Mouse (Mus musculus): Measurements from ENCODE around the gene Fam173b. TPM values are rescaled to one million over a fixed set of nuclear protein-coding genes. Genes with fewer than 3 reads are reported as not detected.
"Not testable (repeated sequence)": the region's sequence is repeated elsewhere in the genome, so short reads cannot be mapped to it uniquely, and the experiment has no call there.

Fam173b gene
- polyA plus RNA-seq, 1 experiment from 2014 or later, result 6.3 TPM

DNA sequence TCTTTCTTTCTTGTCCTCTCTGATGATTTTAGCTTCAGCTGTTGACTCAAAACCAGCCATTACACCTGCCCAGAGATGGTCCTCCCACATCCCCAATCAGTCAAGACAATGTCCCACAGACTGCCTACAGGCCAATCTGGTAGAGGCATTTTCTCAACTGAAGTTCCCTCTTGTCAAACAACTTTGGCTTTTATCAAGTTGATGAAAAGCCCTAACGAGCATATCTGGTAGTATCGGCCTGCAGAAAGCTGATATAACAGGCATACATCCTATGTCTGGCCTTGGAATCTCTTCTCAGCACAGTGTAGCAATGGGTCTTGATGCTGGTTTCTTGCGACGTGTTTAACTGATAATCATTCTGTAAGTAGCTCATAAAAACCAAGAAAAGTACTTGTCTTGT lies 28.4 kb upstream of the Fam173b start:
- H3K79me2 ChIP-seq (ENCODE audit: inconsistent target), result no peaks in the 10 kb centered on the region
- no peak overlapping the region for H3K4me3 ChIP-seq (ENCODE audit: inconsistent target)
- H3K27ac ChIP-seq, result no peak overlapping the region
- WGBS (ENCODE audit: missing documents), result 94% methylated on average over 4 of the region's 4 CpGs
- no peaks in the 10 kb centered on the region for H3K36me3 ChIP-seq (ENCODE audit: inconsistent target)

DNA sequence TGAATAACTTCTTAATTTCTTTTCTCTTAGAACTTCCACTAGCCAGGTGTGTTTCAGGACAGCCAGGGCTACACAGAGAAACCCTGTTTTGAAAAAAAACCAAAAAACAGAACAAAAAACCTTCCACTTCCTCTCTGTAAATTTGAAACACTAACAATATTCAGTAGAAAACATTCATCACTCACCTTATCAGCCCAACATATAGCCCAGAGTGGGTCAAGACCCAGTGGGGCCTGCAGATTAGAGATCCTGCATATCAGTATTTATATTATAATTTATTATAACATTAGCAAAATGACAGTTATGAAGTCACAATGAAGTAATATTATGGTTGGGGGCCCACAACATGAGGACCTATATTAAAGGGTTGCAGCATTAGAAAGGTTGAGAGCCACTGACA lies 28.0 kb upstream of the Fam173b start:
- no peaks in the 10 kb centered on the region for H3K79me2 ChIP-seq (ENCODE audit: inconsistent target)
- no peaks in the 10 kb centered on the region for H3K36me3 ChIP-seq (ENCODE audit: inconsistent target)
- no peak overlapping the region for H3K27ac ChIP-seq
- H3K4me3 ChIP-seq (ENCODE audit: inconsistent target), result no peak overlapping the region

DNA sequence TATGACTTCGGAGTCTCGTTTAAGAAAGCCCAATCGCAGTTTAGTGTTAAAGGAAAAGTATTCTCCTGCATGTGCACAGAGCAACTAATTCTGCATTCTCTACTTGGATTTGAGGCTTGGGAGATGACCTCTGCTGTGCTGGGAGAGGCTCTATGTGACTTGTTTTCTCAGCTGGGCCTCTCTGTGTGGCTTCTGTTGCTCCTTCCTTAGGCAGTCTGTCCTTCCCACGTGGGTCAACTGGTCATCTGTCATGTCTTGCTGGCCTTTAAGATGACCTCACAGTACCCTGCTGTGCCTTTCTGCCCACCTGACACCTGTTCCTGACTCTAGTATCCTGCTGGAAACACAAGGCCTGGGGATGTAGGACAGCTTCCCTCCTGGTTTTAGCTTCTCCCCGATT lies 25.6 kb upstream of the Fam173b start:
- H3K79me2 ChIP-seq (ENCODE audit: inconsistent target), result no peaks in the 10 kb centered on the region
- H3K4me3 ChIP-seq (ENCODE audit: inconsistent target), result no peak overlapping the region
- no peak overlapping the region for H3K27ac ChIP-seq
- 88% methylated on average over 5 of the region's 5 CpGs for WGBS (ENCODE audit: missing documents)
- H3K36me3 ChIP-seq (ENCODE audit: inconsistent target), result no peaks in the 10 kb centered on the region

- 87% methylated on average over 2 of the region's 2 CpGs for WGBS (ENCODE audit: missing documents)
- H3K79me2 ChIP-seq (ENCODE audit: inconsistent target); H3K4me3 ChIP-seq (ENCODE audit: inconsistent target); H3K27ac ChIP-seq; H3K36me3 ChIP-seq (ENCODE audit: inconsistent target): not testable (repeated sequence)
Observed at GRCm38 (mm10) chr15:31581086-31581485, 20.6 kb upstream of the Fam173b start.

DNA sequence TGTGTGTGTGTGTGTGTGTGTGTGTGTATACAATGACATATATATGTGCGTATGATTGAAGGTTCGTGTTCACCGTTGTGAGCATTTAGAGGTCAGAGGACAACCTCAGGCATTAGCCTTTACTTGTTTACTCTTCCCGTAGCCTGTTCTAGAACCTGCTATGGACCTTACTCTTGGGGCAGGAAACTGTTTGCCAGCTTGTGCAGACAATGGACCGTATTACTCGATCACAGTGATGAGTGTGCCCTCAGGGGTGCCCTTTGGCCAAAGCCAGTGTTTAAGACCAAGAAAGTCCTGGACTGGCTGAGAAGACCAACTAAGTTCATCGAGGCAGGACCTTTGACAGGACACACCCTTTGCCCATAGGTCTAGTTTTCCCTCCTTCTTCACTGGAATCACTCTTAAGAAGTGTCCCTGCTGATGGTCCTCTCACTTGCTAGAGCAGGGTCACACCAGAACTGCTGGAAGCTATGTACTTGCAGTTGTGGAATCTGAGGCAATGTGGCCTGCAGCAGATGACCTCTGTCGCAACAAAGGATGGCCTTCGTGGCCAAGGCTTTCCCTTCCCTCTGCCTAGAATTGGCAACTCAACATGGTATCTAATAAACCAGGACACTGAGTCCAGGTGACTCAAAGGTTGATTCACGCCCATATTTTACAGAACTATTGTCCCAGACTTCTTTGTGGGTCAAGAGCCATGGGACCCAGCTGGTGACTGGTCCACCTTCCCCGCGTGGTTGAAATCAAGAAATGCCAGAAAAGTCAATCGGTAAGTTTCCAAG lies 18.2 kb upstream of the Fam173b start:
- Histone ChIP-seq H3K36me3 (ENCODE audit: inconsistent target) (no peaks in the 10 kb centered on the region), H3K4me3 (ENCODE audit: inconsistent target) (no peak overlapping the region), H3K27ac (no peak overlapping the region), H3K79me2 (ENCODE audit: inconsistent target) (no peaks in the 10 kb centered on the region)
- 87% methylated on average over 12 of the region's 13 CpGs for WGBS (ENCODE audit: missing documents)

DNA sequence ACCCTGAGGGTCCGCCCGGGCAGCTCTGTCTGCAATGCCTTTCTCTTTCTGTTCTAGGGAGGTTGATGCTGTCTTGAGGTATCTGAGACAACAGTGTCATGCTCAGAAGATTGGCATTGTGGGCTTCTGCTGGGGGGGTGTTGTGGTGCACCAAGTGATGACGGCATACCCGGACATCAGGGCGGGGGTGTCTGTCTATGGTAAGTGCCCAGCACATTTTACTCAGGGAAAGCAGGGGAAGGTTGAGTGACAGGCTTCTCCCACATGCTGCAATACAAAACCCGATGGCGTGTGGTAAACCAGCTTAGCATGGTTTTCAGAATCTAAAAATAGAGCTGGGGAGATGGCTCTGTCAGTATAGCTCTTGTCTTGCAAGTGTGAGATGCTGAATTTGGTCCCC lies 16.4 kb upstream of the Fam173b start:
- Histone ChIP-seq H3K36me3 (ENCODE audit: inconsistent target) (peaks cover under 1% of the 10 kb centered on the region; the same call in 1 of the 2 replicates), H3K4me3 (ENCODE audit: inconsistent target) (no peak overlapping the region), H3K79me2 (ENCODE audit: inconsistent target) (no peaks in the 10 kb centered on the region), H3K27ac (no peak overlapping the region)
- WGBS (ENCODE audit: missing documents), result 37% methylated on average over 7 of the region's 7 CpGs

DNA sequence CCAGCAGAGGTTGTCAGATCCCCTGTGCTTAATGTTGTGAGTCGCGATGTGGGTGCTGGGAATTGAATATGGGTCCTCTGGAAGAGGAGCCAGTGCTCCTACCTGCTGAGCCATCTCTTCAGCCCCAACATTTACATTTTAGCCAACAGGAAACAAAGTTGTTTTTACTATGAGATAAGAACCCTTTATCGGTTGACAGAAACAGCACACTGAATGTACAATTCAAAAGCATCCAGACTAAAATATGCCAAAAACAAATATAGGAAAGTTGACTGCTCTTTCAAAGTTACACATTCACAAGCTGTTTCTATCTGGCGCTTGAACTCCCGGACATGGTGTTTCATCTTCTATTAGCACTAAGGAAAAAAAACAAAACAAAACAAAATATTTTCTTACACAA lies 15.6 kb upstream of the Fam173b start:
- Histone ChIP-seq H3K4me3 (ENCODE audit: inconsistent target) (no peak overlapping the region), H3K36me3 (ENCODE audit: inconsistent target) (peaks cover 9% of the 10 kb centered on the region; the same call in 1 of the 2 replicates), H3K27ac (no peak overlapping the region), H3K79me2 (ENCODE audit: inconsistent target) (no peaks in the 10 kb centered on the region)
- 82% methylated on average over 5 of the region's 5 CpGs for WGBS (ENCODE audit: missing documents)

DNA sequence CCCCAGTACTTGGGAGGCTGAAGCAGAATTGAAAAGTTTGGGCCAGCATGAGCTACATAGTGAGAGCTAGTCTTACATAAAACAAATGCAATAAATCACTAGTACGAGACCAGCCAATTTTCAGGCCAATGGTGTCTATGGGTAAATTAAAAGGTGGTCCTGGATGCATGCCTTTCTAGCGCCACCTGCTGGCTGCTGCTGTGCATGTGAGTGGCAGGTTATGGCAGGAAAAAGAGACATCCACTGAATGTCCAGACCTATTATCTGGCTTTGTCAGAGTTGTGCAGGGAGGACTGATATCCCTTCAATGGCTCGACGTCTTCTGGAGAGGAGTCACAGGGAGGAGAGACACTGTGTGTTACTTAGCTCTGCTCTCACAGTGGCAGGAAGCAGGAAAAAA lies 15.1 kb upstream of the Fam173b start:
- H3K79me2 ChIP-seq (ENCODE audit: inconsistent target), result no peaks in the 10 kb centered on the region
- 5% methylated on average over 4 of the region's 4 CpGs for whole genome bisulfite sequencing (ENCODE audit: missing documents)

GRCm38 (mm10) chr15:31587789-31588188 lies 13.9 kb upstream of the Fam173b start:
- no peaks in the 10 kb centered on the region for H3K79me2 ChIP-seq (ENCODE audit: inconsistent target)
- peaks cover 25% of the 10 kb centered on the region for H3K36me3 ChIP-seq (ENCODE audit: inconsistent target)
- WGBS (ENCODE audit: missing documents), result 50% methylated on average over 2 of the region's 2 CpGs
- no peak overlapping the region for H3K4me3 ChIP-seq (ENCODE audit: inconsistent target)
- no peak overlapping the region for H3K27ac ChIP-seq

More for the DNA sequence above, 15.1 kb upstream of the Fam173b start:
- H3K36me3 ChIP-seq (ENCODE audit: inconsistent target), result peaks cover 13% of the 10 kb centered on the region; the same call in 1 of the 2 replicates
- H3K4me3 ChIP-seq (ENCODE audit: inconsistent target), result no peak overlapping the region
- H3K27ac ChIP-seq, result no peak overlapping the region

GRCm38 (mm10) chr15:31588989-31589640 lies 12.5 kb upstream of the Fam173b start:
- no peak overlapping the region for H3K27ac ChIP-seq
- H3K36me3 ChIP-seq (ENCODE audit: inconsistent target), result peaks cover 38% of the 10 kb centered on the region
- no peak overlapping the region for H3K4me3 ChIP-seq (ENCODE audit: inconsistent target)
- WGBS (ENCODE audit: missing documents), result 97% methylated on average over 8 of the region's 8 CpGs
- no peaks in the 10 kb centered on the region for H3K79me2 ChIP-seq (ENCODE audit: inconsistent target)

DNA sequence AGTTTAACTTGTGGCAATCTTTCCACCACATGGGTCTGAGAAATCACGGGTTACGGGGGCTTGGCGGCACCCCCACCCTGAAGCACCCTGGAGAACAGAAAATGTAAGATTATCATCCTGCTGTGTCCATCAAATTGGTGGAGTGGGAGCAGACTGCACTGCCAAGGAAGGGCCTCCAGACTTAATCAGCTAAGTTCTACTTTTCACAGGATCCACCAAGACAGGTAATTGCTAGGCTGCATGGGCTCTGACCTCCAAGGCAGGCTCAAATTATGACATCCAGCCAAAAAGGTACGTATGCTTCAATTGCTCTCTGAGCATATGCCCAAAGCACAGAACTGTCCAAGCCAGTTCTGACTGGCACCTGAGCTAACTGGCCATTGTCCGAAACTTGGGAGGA lies 11.5 kb upstream of the Fam173b start:
- WGBS (ENCODE audit: missing documents), result 96% methylated on average over 5 of the region's 5 CpGs

GRCm38 (mm10) chr15:31592531-31592930 lies 9.1 kb upstream of the Fam173b start:
- 92% methylated on average over 8 of the region's 8 CpGs for WGBS (ENCODE audit: missing documents)
- Histone ChIP-seq H3K27ac (no peak overlapping the region), H3K79me2 (ENCODE audit: inconsistent target) (peaks cover 16% of the 10 kb centered on the region), H3K4me3 (ENCODE audit: inconsistent target) (no peak overlapping the region), H3K36me3 (ENCODE audit: inconsistent target) (peaks cover 58% of the 10 kb centered on the region)

More for the DNA sequence above, 11.5 kb upstream of the Fam173b start:
- H3K79me2 ChIP-seq (ENCODE audit: inconsistent target), result no peaks in the 10 kb centered on the region
- H3K4me3 ChIP-seq (ENCODE audit: inconsistent target), result no peak overlapping the region
- H3K27ac ChIP-seq, result no peak overlapping the region
- peaks cover 49% of the 10 kb centered on the region for H3K36me3 ChIP-seq (ENCODE audit: inconsistent target)

DNA sequence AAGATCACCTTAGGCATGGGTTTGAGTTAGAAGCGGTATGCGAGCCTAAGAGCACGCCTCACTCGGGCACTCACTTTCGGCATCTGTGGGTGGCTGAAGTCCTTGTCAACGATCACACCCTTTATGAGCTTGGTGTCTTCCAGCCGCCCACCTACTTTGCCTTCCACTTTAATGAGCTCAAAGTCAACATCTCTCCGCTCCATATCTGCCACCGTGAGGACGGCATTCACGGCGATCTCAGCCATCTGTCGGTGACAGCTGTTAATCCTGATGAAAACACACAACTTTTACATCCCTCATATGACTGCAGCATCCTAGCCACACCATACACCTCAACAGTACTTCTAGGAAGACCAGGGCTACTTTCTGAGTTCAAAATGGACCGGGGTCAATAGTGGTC lies 7.4 kb upstream of the Fam173b start:
- H3K4me3 ChIP-seq (ENCODE audit: inconsistent target), result no peak overlapping the region
- peaks cover 33% of the 10 kb centered on the region for H3K79me2 ChIP-seq (ENCODE audit: inconsistent target)
- peaks cover 58% of the 10 kb centered on the region for H3K36me3 ChIP-seq (ENCODE audit: inconsistent target)
- H3K27ac ChIP-seq, result no peak overlapping the region
- 94% methylated on average over 14 of the region's 14 CpGs for WGBS (ENCODE audit: missing documents)

DNA sequence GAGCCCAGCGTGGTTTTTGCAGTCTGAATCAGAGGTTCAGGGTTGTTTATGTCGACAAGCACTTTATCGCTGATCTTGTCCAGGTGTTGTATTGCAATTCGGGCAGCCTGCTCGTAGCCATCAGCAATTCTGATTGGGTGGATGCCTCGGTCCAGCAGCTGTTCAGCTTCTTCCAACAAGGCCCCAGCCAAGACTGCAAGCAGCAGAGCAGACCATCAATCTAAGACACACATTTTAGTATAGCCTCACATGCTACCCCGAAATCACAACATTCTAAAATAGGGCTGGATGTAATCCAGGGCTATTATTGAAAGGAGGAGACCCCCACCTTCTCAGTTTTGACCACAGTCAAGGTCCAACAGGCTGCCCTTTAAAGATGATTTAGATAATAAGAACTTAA lies 6.0 kb upstream of the Fam173b start:
- H3K4me3 ChIP-seq (ENCODE audit: inconsistent target), result no peak overlapping the region
- peaks cover 47% of the 10 kb centered on the region for H3K79me2 ChIP-seq (ENCODE audit: inconsistent target)
- 95% methylated on average over 7 of the region's 7 CpGs for WGBS (ENCODE audit: missing documents)
- no peak overlapping the region for H3K27ac ChIP-seq
- H3K36me3 ChIP-seq (ENCODE audit: inconsistent target), result peaks cover 54% of the 10 kb centered on the region

DNA sequence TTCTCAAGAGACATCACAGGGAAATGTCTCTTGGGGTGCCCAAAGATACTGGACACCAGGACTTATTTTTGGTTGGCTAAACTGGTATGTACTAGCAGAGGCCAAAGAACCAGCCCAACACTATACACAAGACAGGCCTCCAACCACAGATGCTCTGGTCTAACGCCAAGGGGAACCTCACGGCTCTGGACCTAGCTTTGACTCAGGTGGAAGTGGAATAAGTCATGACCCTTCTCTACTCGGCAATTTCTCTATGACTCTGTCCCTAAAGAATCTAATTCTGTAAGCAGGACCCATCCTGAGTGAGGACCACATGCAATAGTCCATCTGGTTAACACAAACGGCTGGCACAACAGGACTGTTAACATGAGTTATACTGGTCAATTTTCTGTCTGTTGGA lies 1.8 kb upstream of the Fam173b start:
- peaks cover 70% of the 10 kb centered on the region for H3K79me2 ChIP-seq (ENCODE audit: inconsistent target)
- no peak overlapping the region for H3K27ac ChIP-seq
- H3K4me3 ChIP-seq (ENCODE audit: inconsistent target), result peak overlapping the region; percentile 76; the same call in 1 of the 2 replicates
- WGBS (ENCODE audit: missing documents), result 20% methylated on average over 4 of the region's 4 CpGs
- H3K36me3 ChIP-seq (ENCODE audit: inconsistent target), result peaks cover 12% of the 10 kb centered on the region
